Mouse (Mus musculus): Measurements from ENCODE around the gene Chd9. TPM values are rescaled to one million over a fixed set of nuclear protein-coding genes. Genes with fewer than 3 reads are reported as not detected.
A peak's percentile ranks its signal among the peaks of the same experiment; 100 is the strongest.
"Not testable (repeated sequence)": the region's sequence is repeated elsewhere in the genome, so short reads cannot be mapped to it uniquely, and the experiment has no call there.

The Chd9 gene
- total RNA-seq, 1 experiment from 2014 or later = 94.8 TPM

DNA sequence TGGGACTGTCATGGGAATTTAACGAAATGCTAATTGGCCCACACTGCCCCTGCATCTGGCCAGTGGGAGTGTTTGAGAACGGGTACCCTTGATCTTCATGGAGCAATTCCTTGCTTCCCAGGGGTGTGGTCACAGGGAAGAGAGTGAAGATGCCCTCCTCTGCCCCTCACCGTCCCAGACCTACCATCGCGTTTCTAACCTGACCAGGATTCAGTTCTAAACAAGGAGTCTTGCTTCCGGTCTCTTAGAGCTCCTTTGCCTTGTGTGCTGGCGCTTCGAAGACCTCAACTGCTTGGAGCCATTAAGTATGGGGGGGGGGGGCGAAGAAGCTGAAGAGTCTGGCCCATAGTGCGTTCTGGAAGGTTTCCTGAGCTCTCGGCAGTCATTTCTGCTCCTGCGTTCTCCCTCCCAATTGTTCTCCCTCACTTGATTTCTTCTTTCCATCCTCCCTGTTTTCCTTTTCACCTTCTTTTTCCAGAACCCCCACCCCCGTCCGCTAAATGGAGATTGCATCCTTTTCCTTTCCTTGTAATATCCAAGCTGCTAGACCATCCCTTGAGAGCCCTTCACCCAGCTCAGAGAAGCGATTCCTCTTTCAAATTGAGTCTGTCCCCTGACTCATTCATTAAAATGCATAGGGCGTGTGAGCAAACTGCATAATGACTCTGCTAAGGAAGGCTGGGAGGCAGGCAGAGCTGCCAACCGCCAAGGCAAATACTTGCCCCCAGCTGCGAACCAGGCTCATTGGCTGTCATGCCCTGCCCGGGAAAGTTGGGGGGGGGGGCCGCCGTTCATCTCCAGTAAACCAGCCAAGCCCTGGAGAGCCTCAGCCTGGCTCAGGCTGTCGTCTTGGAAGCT is 42.0 kb downstream of the Chd9 start:
- DNase-seq = peak; percentile 37

DNA sequence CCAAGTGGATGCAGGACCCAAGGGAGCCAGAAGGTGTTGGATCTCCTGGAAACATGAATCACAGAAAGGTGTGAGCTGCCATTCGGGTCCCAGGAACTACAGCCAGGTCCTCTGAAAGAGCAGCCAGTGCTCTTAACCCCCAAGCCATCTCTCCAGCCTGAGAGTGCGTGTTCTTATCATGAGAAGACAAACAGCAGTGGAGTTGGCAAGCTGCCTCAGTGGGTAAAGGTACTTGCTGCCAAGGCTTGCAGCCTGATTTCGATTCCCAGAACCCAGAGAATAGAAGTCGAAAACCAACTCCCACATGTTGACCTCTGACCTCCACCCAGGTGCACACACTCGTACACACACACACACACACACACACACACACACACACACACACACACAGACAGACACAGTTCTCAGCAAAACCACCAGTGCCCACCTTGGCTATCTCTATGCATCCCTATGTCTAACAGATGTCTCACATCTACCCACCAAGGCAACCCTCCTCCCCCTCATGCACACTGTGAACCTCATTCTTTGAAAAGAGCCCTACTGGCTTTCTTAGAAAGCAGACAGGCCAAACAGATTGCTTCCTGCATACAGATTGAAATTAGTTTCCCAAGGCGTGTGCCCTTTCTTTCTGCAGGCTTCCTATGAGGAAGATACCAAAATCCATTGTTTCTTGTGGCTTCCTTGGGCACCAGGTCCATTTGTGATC is 43.4 kb downstream of the Chd9 start:
- peak; percentile 56 for DNase-seq

DNA sequence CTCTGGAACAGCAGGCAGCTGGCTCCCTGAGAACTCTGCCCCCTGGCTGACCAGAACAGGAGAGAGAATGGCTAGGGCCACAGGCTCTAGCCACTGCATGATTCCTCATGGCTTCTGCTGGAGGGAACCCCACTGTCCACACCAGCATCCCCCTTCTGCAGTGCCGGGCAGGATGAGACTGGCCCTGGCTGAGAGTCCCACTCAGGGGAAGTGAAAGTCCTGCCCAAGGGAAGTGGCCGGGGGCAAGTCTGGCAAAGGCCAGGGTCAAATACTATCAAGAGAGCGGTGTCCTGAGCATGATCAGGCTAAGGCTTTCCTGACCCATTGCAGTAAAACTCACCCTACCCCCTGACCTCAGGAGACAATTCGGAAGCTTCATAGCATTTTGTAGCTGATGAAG is 44.9 kb downstream of the Chd9 start:
- no peak for DNase-seq

DNA sequence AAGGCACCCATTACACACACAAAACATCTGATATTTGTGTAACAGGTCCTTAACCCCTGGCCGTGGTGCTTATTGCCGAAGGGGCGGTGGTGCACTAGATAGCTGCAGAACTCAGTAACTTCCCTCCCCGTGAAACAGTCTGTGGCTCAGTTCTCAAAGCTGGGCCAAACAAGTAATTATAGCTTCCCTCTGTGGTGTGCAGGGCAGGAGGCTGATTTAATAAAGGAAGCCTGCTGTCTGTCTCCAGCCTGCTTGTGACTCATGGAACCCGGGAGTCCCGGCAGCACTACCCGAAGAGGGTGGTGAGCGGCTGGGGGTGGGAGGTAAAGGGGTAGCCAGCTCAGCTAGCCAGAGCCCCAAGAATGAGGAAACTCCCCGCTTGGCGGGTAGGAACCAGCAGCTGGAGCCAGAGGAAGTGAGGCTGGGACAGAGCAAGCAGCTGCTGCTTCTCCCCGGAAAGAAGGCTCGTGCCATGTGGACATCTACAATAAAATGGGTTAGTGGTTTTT is 48.1 kb downstream of the Chd9 start:
- DNase-seq = peak; percentile 79

DNA sequence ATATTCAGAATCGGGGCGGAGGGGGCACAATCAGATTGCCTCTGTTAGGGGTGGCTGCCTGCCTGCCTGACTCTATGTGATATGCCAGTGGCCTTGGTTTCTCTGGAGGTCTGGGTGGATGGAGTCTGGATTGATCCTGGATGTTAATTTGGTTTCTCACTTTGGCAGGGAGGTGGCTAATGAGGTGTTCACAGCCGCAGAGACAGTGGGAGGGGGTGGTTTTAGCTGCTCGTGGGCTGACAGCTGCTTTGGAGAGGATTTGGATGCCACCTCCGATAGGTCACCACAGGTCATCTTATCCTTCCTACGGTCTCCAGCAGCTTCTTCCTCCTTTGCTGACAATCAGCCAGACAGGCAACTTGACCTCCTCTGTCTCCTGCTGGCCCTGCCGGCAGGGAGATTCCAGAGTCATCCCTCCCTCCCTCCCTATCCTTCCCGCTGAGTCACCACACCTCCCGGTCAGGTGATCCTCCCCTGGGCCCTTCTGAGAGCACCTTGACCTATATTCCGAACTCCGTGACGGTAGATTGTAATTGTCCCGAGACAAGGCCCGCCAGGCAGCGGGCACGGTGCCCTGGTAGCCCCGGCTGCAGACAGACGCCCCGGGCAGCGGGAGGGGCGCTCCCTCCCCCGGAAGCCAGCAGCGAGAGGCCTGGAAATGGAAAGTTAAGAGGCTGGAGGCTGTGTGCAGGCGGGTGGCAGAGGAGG is 48.7 kb downstream of the Chd9 start:
- DNase-seq = peak; percentile 93

DNA sequence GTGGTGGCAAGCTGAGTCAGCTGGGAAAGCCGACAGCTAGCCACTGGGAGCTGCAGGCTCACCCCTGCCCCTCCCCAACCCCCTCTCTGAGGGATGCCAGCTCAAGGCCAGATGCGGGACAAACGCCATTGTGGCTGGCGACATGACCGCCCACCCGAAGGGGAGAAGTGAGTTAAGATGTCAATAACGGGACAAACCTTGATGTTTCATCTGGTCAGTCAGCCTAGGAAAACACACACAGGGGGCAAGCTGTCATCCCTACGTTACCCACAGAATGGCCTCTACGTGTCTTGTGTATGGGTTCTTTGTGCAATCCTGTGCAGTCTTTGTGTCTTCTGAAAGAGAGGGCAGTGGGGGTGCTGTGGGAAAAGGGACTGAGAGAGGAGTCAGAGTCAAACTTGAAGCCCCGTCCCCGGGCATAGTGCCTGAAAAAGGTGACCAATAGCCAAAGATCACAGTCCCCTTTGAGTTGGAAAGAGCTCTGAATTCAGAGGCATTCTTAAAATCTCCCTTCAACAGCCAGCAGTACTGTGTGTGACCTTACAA is 49.4 kb downstream of the Chd9 start:
- DNase-seq = no peak

DNA sequence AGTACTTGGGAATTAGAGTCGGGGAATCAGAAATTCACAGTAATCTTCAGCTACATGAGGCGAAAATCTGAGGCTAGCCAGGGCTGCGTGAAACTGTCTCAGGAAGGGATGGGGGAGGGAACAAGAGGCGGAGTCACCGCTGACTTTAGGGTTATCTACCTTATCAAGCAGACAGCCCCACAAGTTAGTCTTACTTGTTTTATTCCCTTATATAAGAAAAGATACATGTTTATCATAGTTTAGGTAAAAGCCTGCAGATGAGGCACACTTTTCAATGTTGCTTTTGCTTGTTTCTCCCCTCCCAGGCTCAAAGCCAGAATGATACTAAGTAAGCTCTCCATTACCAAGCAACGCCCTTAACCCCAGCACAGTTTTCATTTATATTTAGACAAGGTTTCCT is 50.4 kb downstream of the Chd9 start:
- DNase-seq = no peak

DNA sequence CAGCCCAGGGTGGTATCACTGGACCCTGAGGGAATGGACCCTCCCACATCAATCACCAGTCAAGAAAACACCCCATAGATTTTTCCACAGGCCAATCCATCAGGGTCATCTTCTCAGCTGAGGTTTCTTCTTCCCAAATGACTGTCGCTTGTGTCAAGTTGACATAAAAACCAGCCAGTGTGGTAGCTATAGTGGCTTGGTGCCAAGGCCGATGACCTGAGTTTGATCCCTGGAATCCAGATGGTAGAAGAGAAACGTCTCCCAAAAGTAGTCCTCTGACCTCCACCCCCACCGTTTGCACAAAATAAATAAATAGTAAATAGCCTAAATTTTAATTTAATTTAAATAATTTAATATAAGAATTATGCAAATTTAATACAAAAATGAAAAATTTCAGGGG is 51.9 kb downstream of the Chd9 start:
- no peak for DNase-seq

DNA sequence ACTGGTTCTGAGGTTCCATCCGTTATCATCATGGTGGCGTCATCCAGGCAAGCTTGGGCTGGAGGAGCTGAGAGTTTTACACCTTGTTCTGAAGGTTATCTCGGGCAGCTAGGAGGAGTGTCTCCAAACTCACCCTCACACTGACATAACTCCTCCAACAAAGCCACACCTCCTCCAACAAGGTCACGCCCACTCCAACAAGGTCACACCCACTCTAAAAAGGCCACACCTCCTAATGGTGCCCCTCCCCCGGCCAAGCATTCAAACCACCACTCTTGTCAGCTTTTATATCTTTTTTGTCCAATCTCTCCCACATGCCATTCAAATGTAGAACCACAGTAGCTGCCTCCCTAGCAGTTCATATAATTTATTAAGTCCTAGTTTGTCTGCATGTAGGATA is 53.0 kb downstream of the Chd9 start:
- no peak for DNase-seq

DNA sequence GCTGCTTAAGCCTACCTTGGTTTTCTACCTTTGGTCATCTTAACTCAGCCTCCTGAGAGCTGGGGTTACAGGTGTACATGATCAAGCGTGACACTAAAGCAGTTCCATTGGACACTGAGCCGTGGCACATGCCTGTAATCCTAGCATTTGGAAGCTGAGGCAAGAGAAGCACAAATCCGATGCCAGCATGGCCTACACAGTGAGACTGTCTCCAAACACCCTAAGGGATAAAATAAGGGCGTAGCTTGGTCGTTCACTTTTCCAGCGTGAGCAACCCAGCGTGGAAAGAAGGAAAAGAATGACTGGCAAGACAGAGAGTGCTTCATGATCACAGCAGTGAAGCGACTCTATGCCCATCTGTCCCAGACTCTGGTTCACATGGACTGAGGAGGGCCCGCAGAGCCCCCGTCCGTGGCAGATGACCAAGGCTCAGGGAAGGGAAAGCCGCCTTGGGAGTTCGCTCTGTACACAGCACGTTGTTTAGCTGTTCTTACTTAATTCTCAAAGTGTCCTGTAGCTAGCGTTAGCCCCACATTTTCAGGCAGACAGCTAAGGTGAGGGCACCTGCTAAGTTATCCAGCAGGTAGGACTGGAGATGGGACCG is 54.0 kb downstream of the Chd9 start:
- no peak for DNase-seq

DNA sequence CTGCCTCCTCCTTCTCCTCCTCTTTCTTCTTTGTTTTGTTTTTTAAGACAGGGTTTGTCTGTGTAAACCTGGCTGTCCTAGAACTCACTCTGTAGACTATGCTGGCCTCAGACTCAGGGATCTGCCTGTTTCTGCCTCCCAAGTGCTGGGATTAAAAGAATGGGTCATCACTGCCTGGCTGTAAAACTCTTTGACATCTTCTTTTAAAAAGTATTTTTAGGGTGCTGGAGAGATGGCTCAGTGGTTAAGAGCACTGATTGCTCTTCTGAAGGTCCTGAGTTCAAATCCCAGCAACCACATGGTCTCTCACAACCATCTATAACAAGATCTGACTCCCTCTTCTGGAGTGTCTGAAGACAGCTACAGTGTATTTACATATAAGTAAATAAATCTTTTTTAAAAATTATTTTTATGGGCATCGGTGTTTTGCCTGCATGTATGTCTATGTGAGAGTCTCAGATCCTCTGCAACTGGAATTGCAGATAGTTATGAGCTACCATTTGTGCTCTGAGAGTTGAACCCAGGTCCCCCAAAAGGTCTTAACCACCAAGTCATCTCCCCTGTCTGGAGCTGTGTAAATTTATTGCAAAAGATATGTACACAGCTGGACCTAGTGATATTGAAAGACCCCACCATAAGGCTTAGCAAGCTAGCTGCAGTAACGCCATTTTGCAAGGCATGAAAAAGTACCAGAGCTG is 57.7 kb downstream of the Chd9 start:
- no peak for DNase-seq

DNA sequence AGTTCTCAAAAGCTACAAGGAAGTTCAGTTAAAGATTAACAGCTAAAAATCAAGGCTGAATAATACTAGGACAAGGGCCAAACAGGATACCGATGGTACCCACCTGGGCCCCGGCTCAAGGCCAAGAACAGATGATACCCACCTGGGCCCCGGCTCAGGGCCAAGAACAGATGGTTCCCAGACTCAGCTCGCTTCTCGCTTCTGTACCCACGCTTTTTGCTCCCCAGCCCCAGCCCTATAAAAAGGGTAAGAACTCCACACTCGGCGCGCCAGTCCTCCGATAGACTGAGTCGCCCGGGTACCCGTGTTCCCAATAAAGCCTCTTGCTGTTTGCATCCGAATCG is 58.2 kb downstream of the Chd9 start:
- not testable (repeated sequence) for DNase-seq

DNA sequence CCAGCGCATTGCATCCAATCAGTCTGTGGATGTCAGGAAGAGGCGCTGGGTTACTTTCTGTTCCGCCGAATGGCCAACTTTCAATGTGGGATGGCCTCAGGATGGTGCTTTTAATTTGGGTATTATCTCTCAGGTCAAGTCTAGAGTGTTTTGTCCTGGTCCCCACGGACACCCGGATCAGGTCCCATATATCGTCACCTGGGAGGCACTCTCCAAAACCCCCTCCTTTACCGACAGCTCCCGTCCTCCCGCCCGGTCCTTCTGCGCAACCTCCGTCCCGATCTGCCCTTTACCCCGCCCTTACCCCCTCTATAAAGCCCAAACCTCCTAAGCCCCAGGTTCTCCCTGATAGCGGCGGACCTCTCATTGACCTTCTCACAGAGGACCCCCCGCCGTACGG is 59.2 kb downstream of the Chd9 start:
- not testable (repeated sequence) for DNase-seq

DNA sequence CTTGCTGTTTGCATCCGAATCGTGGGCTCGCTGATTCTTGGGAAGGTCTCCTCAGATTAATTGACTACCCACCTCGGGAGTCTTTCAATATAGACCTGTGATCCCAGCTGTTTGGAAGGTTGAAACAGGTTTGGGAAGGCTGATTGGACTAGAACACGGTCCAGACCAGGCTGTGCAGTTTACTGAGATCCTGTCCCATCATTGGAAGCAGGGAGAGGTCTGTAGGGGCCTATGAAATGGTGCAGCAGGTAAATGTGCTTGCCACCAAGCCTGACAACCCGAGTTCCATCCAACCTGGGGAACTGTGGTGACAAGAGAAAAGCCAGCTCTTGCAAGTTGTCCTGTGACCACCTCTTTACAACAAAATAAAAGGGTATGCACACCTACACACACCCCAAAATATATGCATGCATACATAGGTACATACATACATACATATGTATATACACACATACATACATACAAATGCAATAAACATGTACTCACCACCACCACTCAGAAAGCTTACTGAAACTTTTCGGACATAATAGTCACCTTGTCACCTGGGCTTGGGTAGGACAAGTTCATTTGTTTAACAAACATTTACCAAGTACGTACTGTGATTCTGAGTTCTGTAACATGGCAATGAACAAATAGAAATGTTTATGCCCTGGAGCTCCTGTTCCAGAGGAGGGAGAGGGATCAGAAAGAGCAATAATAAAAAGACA is 63.9 kb downstream of the Chd9 start:
- DNase-seq = no peak

DNA sequence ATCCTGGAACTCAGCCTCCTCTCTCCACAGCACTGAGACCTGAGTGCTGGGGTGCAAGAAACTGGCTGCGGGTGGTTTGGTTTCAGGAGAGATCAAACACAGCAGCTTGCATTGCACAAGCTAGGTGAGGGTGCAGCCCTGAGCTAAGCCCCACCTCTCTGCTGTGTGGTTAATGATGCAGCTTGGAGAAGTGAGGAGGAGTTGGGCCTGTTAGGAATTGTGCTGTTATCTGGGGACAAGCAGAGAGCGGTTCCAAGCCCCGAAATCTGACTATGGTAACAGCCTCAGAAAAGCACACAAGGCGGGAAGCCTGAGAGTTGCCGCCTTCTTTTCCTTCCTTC is 64.4 kb downstream of the Chd9 start:
- no peak for DNase-seq

DNA sequence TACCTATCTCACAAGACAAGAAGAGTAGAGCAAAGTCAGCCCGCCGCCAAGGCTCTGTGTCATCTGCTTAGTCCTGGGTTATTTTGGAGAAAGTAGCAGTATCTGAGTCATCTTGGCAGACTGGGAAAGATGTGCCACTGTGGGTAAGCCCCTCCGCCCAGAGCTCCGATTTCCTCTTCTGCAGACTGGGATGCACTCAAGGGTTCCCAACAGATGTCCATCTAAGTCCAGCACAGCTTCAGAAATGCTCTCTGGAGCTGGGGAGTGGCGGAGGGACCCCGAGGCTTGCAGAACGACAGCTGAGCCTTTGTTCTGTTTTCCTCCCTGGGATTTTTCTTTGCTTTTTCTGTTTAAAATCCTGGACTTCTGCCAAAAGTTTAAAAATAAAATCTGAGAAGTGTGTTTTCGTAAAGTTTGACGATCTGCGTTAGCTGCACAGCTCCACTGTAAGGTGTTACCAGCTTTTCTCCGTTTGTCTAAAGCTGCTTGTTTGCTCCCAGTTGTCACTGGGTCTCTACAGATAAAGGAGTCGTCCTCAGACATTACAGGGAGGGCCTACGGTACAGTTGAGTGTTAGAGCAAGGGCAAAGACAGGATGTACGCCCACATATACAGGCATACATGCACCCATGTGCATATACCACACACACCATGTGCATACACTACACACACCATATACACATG is 66.2 kb downstream of the Chd9 start:
- no peak for DNase-seq

DNA sequence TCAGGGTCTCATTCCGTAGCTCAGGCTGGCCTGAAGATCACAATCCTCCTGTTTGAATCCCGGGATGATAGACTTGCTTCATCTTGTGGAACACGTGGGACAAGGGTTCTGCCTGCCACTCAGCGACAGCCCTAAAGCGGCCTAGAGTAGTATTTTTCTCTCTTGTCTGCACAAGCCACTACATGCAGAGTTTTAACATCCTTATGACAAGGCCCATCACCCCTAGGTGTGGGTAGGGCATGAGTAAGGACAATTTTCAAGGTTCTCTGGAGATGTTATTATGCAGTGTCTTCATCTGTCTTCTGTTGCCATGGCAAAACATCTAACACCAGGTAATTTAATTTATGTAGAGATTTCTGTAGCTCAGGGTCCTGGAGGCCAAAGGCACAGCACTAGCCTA is 69.2 kb downstream of the Chd9 start:
- no peak for DNase-seq

DNA sequence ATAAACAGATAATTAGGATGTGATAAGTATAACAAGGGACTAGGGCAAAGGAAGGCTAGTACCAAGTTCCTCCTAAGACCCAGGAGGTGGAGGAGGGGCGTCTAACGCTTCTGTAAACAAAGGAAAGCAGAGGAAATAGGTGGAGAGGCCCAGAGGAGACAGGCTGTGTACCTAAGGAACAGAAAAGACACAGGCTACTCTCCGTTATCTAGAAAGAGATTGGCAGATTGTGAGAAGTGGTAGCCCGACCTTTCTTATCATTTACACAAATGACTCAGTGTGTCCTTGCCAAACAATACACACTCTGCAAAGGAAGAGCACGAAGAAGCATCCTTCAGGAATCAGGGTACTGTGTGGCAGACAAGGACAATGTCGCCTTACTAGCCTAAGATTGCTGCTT is 70.4 kb downstream of the Chd9 start:
- no peak for DNase-seq

DNA sequence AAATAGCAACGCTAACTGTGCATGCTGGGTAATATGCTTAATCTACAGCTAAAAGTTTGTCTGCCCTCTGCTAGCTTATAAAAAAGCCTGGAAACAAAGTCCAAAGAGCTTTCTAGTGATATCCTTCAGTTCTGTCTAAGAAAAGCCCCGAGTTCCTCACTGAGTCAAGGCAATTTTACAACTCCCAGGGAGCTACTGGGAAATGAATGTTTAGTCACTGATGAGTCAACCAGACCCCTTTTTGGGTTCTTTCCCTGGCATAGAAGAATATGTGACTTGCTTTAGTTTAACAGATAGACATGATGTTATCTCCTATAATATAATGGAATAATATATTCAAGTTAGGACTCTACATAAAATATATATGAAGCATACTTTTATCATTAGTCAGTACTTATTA is 73.8 kb downstream of the Chd9 start:
- no peak for DNase-seq

DNA sequence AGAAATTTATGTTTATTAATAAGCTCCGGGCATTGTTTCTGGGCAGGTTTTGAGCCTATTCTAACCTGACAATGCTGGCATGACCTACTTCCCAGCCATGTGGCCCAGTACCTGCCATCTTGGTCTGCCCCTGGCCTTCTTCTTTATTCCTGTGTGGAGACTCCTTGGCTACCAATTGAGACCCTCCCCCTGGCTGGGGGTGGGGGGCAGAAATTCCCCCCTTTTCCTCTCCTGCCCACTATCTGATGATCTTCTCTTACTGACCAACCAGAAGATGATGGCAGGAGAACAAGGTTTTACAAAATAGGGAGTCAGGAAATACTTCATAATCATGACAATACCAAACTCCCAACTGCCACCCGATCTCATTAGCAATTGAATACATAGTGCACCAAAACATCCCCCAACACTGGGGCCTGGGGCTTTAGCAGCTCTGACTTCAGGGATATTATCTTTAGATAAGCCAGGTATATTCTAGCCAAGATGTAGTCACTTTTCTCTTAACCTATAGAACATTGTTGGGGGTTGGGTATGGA is 76.1 kb downstream of the Chd9 start:
- DNase-seq = no peak
